Mouse (Mus musculus) kidney, embryonic 15.5 days (tissue): ENCODE data around the gene Frmd4b. TPM values are rescaled to one million over a fixed set of nuclear protein-coding genes. Genes with fewer than 3 reads are reported as not detected.
A peak's percentile ranks its signal among the peaks of the same experiment; 100 is the strongest.

Source experiments
- ATAC-seq: fragments of 200-750 bp; cut with Nextera tagmentation; replicated peaks from 2 replicates; pipeline ENCODE4 v1.8.0; 2017; ENCODE audit warnings: moderate TSS enrichment; ENCODE audit not compliant: low FRiP score
- H3K27ac ChIP-seq: fragments of 300-500 bp; sonication (generic); 2 replicates; pipeline ENCODE4 v1.5.1; 2015; ENCODE audit warnings: mild to moderate bottlenecking, inconsistent platforms
- H3K27me3 ChIP-seq: fragments of 300-500 bp; sonication (generic); 2 replicates; pipeline ENCODE4 v1.6.1; 2015; ENCODE audit warnings: inconsistent platforms
- H3K36me3 ChIP-seq: fragments of 300-500 bp; sonication (generic); 2 replicates; pipeline ENCODE4 v1.6.1; 2015; ENCODE audit warnings: inconsistent platforms
- H3K4me1 ChIP-seq: fragments of 300-500 bp; sonication (generic); 2 replicates; pipeline ENCODE4 v1.6.1; 2015; ENCODE audit warnings: inconsistent platforms
- H3K4me2 ChIP-seq: fragments of 300-500 bp; sonication (generic); 2 replicates; pipeline ENCODE4 v1.6.1; 2015; ENCODE audit warnings: moderate library complexity, mild to moderate bottlenecking, inconsistent platforms
- H3K4me3 ChIP-seq: fragments of 300-500 bp; sonication (generic); replicated peaks from 2 replicates; pipeline ENCODE4 v1.5.1; 2015; ENCODE audit warnings: mild to moderate bottlenecking, inconsistent platforms
- H3K9ac ChIP-seq: fragments of 300-500 bp; sonication (generic); 2 replicates; pipeline ENCODE4 v1.6.1; 2015; ENCODE audit warnings: mild to moderate bottlenecking, inconsistent platforms
- H3K9me3 ChIP-seq: fragments of 300-500 bp; sonication (generic); replicated peaks from 2 replicates; pipeline ENCODE4 v1.6.1; 2016; ENCODE audit warnings: inconsistent platforms
- WGBS: fragments of 180-500 bp; shearing (Covaris S2); methylation state at CpG from one replicate; pipeline ENCODE4 v1.1.7; 2015; ENCODE audit warnings: mixed read lengths; 5-methylcytosine and 5-hydroxymethylcytosine counted together
- polyA plus RNA-seq: library from polyadenylated mRNA; unstranded; fragments of >200 nt; fragmentation: Nextera tagmentation; extraction: Ambion mirVana; gene quantifications from 2 replicates; pipeline ENCODE4 v1.2.1, GENCODE M21; 2015

Frmd4b gene
- polyA plus RNA-seq, 1 experiment from 2014 or later: 16.2 TPM

DNA sequence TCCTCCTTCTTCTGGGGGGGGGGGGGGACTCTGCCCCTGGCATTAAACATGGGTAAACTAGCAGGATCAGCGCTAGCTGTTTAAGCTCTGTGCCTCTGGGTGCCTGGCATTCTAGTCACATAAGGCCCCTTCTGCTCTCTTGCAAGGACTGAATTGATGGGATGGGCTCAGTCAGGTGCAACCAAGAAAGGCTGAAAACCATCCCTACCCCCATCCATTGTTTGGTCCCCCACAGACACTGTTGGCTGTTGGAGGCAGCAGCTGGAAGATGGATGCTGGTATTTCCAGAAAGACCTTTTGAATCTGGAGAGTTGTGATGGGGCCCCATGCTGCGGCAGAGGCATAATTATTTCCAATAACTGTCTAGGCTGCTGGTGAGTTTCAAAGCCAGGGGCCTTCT is 7.3 kb downstream of the Frmd4b start:
- Histone ChIP-seq H3K27ac (no peak overlapping the region), H3K9ac (no peak overlapping the region), H3K9me3 (no peaks in the 10 kb centered on the region), H3K4me2 (no peak overlapping the region), H3K36me3 (no peaks in the 10 kb centered on the region), H3K4me3 (no peak overlapping the region), H3K27me3 (peaks cover 2% of the 10 kb centered on the region; the same call in 1 of the 2 replicates), H3K4me1 (peaks cover 7% of the 10 kb centered on the region)
- peak; percentile 25; the same call in 1 of the 2 replicates for ATAC-seq
- 89% methylated on average over 2 of the region's 2 CpGs for WGBS

- Histone ChIP-seq H3K36me3 (no peaks in the 10 kb centered on the region), H3K4me3 (no peak overlapping the region), H3K4me2 (no peak overlapping the region), H3K9me3 (no peaks in the 10 kb centered on the region), H3K4me1 (no peaks in the 10 kb centered on the region), H3K27me3 (no peaks in the 10 kb centered on the region), H3K27ac (no peak overlapping the region), H3K9ac (no peak overlapping the region)
- no peak for ATAC-seq
- WGBS: 67% methylated on average over 3 of the region's 3 CpGs
Observed at GRCm38 (mm10) chr6:97607646-97608045, 9.7 kb downstream of the Frmd4b start.

- Histone ChIP-seq H3K4me2 (no peak overlapping the region), H3K36me3 (no peaks in the 10 kb centered on the region), H3K27me3 (no peaks in the 10 kb centered on the region), H3K9me3 (no peaks in the 10 kb centered on the region), H3K4me3 (no peak overlapping the region), H3K27ac (no peak overlapping the region), H3K9ac (no peak overlapping the region), H3K4me1 (no peaks in the 10 kb centered on the region)
- 39% methylated on average over 3 of the region's 3 CpGs for whole genome bisulfite sequencing
- no peak for ATAC-seq
Observed at GRCm38 (mm10) chr6:97595218-97595617, 22.1 kb downstream of the Frmd4b start.

DNA sequence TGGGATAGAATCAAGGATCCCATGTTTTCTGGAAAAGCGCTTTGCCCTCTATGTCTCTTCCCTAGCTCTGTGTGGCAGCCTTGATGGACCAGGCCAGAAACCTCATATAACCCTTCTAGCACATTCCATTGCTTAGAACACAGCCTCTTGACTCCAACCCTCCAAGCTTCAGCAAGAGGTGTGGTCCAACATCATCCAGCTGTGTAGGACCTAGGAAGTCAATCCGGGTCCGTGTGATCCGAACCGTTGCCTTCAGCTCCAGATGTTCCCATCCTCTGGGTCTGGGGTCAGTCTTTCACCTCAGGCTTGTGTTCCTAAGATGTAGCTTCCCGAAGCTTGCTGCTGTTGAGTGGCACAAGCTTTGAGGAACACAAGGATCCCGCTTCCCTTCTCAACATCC is 22.8 kb downstream of the Frmd4b start:
- no peak for ATAC-seq
- Histone ChIP-seq H3K9me3 (no peaks in the 10 kb centered on the region), H3K9ac (no peak overlapping the region), H3K4me3 (no peak overlapping the region), H3K27ac (no peak overlapping the region), H3K36me3 (no peaks in the 10 kb centered on the region), H3K4me1 (no peaks in the 10 kb centered on the region), H3K27me3 (no peaks in the 10 kb centered on the region), H3K4me2 (no peak overlapping the region)
- WGBS: 92% methylated on average over 7 of the region's 7 CpGs

- H3K27me3 ChIP-seq: no peaks in the 10 kb centered on the region
- H3K4me1 ChIP-seq: no peaks in the 10 kb centered on the region
- H3K9me3 ChIP-seq: no peaks in the 10 kb centered on the region
- WGBS: 60% methylated on average over 5 of the region's 5 CpGs
- H3K36me3 ChIP-seq: no peaks in the 10 kb centered on the region
- ATAC-seq: no peak
- H3K4me3 ChIP-seq: no peak overlapping the region
- H3K9ac ChIP-seq: no peak overlapping the region
- H3K4me2 ChIP-seq: no peak overlapping the region
- H3K27ac ChIP-seq: no peak overlapping the region
Observed at GRCm38 (mm10) chr6:97590230-97590629, 27.1 kb downstream of the Frmd4b start.

DNA sequence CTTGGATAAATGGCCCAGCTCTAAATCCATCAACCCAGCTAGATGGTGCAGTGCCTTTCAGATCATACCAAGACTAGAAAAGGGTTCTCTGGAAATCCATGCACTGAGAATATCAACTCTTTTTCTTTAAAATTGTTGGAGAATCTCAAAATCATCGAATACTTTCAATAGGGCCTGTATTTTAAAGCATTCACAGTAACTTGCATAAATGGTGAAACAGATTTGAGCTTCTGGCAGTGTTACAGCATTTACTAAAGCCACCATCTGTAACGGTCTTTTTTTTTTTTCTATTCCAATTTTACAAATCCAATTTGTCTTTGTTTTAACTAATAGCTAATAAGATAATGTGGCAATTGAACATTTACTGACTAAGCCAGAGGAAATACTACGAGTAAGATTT is 27.8 kb downstream of the Frmd4b start:
- H3K9ac ChIP-seq: no peak overlapping the region
- no peak overlapping the region for H3K4me3 ChIP-seq
- WGBS: 89% methylated on average over 3 of the region's 3 CpGs
- H3K27ac ChIP-seq: no peak overlapping the region
- H3K36me3 ChIP-seq: no peaks in the 10 kb centered on the region
- H3K4me2 ChIP-seq: no peak overlapping the region
- H3K27me3 ChIP-seq: no peaks in the 10 kb centered on the region
- no peaks in the 10 kb centered on the region for H3K4me1 ChIP-seq
- no peaks in the 10 kb centered on the region for H3K9me3 ChIP-seq
- ATAC-seq: no peak

DNA sequence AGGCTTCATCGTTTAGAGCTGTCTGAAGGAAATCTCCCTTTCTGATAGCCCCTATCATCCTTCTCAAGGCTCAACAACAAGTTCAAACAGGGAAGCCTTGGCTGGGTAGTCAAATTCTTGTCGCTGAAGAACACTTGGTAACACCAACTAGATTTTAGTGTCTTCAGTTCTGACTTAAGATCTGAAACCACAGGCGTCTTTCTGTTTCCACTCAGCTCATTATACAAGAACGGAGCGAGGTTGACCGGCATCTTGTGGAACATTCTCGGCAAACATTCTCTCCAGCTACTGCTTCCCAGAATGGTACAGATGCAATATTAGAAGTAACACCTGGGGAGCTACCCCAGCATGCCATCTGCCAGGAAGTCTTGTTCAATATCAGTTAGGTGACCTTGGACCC is 28.3 kb downstream of the Frmd4b start:
- WGBS: 88% methylated on average over 7 of the region's 7 CpGs

DNA sequence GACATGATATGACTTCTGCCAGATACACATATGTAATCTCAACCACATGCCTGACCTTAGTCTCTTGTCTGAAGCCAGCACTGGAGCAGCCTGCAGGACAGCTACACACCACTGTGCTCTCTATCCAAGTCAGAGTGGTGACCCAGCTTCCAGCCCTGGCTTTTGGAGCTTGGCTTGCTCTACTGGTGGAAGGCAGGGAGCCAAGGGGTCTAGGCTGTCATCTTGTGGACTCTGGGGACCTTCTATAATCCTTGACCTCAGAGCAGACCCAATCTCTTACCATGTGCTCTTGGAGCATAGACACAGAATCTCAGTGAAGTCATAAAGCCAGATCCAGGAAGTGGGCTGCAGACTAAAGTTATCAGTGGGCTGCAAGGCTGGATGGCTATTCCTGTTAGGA is 30.7 kb downstream of the Frmd4b start:
- Histone ChIP-seq H3K4me2 (no peak overlapping the region), H3K9ac (no peak overlapping the region), H3K36me3 (no peaks in the 10 kb centered on the region), H3K27me3 (no peaks in the 10 kb centered on the region), H3K27ac (no peak overlapping the region), H3K4me3 (no peak overlapping the region), H3K9me3 (no peaks in the 10 kb centered on the region), H3K4me1 (peaks cover 8% of the 10 kb centered on the region; the same call in 1 of the 2 replicates)
- ATAC-seq: no peak

More for the DNA sequence above, 28.3 kb downstream of the Frmd4b start:
- H3K9ac ChIP-seq: no peak overlapping the region
- H3K36me3 ChIP-seq: no peaks in the 10 kb centered on the region
- H3K27ac ChIP-seq: no peak overlapping the region
- ATAC-seq: no peak
- no peaks in the 10 kb centered on the region for H3K9me3 ChIP-seq
- H3K4me2 ChIP-seq: no peak overlapping the region
- no peaks in the 10 kb centered on the region for H3K4me1 ChIP-seq
- no peaks in the 10 kb centered on the region for H3K27me3 ChIP-seq
- H3K4me3 ChIP-seq: no peak overlapping the region

- Histone ChIP-seq H3K27me3 (no peaks in the 10 kb centered on the region), H3K4me2 (no peak overlapping the region), H3K4me3 (no peak overlapping the region), H3K27ac (no peak overlapping the region), H3K4me1 (peaks cover 8% of the 10 kb centered on the region; the same call in 1 of the 2 replicates), H3K36me3 (no peaks in the 10 kb centered on the region), H3K9ac (no peak overlapping the region), H3K9me3 (no peaks in the 10 kb centered on the region)
- 55% methylated on average over 8 of the region's 8 CpGs for WGBS
- no peak for ATAC-seq
Observed at GRCm38 (mm10) chr6:97586024-97586423, 31.3 kb downstream of the Frmd4b start.

GRCm38 (mm10) chr6:97582748-97583147 is 34.6 kb downstream of the Frmd4b start:
- H3K36me3 ChIP-seq: no peaks in the 10 kb centered on the region
- no peak overlapping the region for H3K9ac ChIP-seq
- H3K4me3 ChIP-seq: no peak overlapping the region
- no peak overlapping the region for H3K4me2 ChIP-seq
- H3K4me1 ChIP-seq: peaks cover 8% of the 10 kb centered on the region; the same call in 1 of the 2 replicates
- 32% methylated on average over 8 of the region's 8 CpGs for WGBS
- no peak for ATAC-seq
- no peak overlapping the region for H3K27ac ChIP-seq
- no peaks in the 10 kb centered on the region for H3K9me3 ChIP-seq
- H3K27me3 ChIP-seq: no peaks in the 10 kb centered on the region

GRCm38 (mm10) chr6:97581941-97582340 is 35.4 kb downstream of the Frmd4b start:
- Histone ChIP-seq H3K27me3 (no peaks in the 10 kb centered on the region), H3K9me3 (no peaks in the 10 kb centered on the region), H3K4me1 (peaks cover 8% of the 10 kb centered on the region; the same call in 1 of the 2 replicates), H3K4me2 (no peak overlapping the region), H3K36me3 (no peaks in the 10 kb centered on the region), H3K27ac (no peak overlapping the region), H3K9ac (no peak overlapping the region), H3K4me3 (no peak overlapping the region)
- no peak for ATAC-seq
- 84% methylated on average over 7 of the region's 7 CpGs for WGBS

- ATAC-seq: no peak
- Histone ChIP-seq H3K4me1 (peaks cover 8% of the 10 kb centered on the region; the same call in 1 of the 2 replicates), H3K9ac (no peak overlapping the region), H3K27ac (no peak overlapping the region), H3K4me2 (no peak overlapping the region), H3K27me3 (no peaks in the 10 kb centered on the region), H3K36me3 (no peaks in the 10 kb centered on the region), H3K4me3 (no peak overlapping the region), H3K9me3 (no peaks in the 10 kb centered on the region)
- WGBS: 86% methylated on average over 2 of the region's 2 CpGs
Observed at GRCm38 (mm10) chr6:97580479-97581030, 36.8 kb downstream of the Frmd4b start.

- Histone ChIP-seq H3K36me3 (no peaks in the 10 kb centered on the region), H3K4me1 (peaks cover 8% of the 10 kb centered on the region; the same call in 1 of the 2 replicates), H3K4me2 (no peak overlapping the region), H3K27ac (no peak overlapping the region), H3K27me3 (no peaks in the 10 kb centered on the region), H3K9me3 (no peaks in the 10 kb centered on the region), H3K4me3 (no peak overlapping the region), H3K9ac (no peak overlapping the region)
- WGBS: 69% methylated on average over 4 of the region's 4 CpGs
- ATAC-seq: 0 out of 2 replicates have a peak, but pooled peaks have one; percentile 48
Observed at GRCm38 (mm10) chr6:97579704-97580103, 37.6 kb downstream of the Frmd4b start.
